Mouse (Mus musculus) lung, adult 2 months (tissue): ENCODE measurements around the gene Olfr544.

Experiments
- CTCF ChIP-seq: fragments of 200-500 bp; IDR thresholded peaks from 2 replicates; pipeline ENCODE4 v1.5.1; 2011; ENCODE audit warnings: mild to moderate bottlenecking, low read length, control low read depth; ENCODE audit not compliant: insufficient read depth
- POLR2A ChIP-seq: fragments of 200-500 bp; IDR thresholded peaks from 2 replicates; pipeline ENCODE4 v1.6.1; 2011; ENCODE audit warnings: low read depth, mild to moderate bottlenecking, control low read depth, low read length, borderline replicate concordance; ENCODE audit errors: extremely low read depth

- no peak for TF ChIP-seq CTCF
- no peak for TF ChIP-seq POLR2A
These were observed 4.4 kb downstream of the Olfr544 start for GRCm38 (mm10) chr7:102483665-102484064.
